19 mouse cellular contexts compared by ENCODE assay signal in the genomic region with DNA sequence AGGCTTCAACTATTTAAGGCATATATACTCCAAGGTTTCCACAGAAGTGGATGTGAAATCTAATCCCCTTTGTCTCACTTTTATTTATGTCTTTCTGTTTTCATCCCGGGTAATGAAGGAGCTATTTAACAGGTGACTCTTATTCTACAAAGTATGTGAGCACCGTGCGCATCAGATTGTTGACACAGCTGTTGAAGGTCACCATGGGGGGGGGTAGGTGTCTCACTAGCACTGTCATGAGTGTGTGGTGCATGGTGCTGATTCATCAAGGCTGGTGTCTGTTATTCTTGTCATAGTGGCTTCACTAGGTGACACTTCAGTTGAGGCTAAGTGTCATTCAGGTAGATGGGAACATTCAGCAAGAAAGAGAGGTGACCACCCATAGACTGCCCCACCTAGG.
"Had no signal": no experiment of that assay in that cellular context is flagged by ENCODE, and none has a peak within 500 bp of the region (broad histone marks: within the 10 kb centered on the region; RNA-seq: fewer than 3 reads in every experiment).

No protein-coding gene starts in this region.

- ATAC-seq: midbrain, embryonic 16.5 days had no signal

- H3K4me1 ChIP-seq: lung, embryonic 15.5 days; midbrain, embryonic 10.5 days; midbrain, embryonic 12.5 days; neural tube, embryonic 13.5 days; neural tube, embryonic 15.5 days had no signal

- H3K27ac ChIP-seq: lung, embryonic 15.5 days; midbrain, embryonic 10.5 days; midbrain, embryonic 12.5 days; neural tube, embryonic 13.5 days; neural tube, embryonic 15.5 days had no signal

- H3K4me2 ChIP-seq: lung, embryonic 15.5 days; midbrain, embryonic 12.5 days; neural tube, embryonic 13.5 days; neural tube, embryonic 15.5 days had no signal

- H3K9ac ChIP-seq: lung, embryonic 15.5 days; midbrain, embryonic 12.5 days; neural tube, embryonic 13.5 days; neural tube, embryonic 15.5 days had no signal

- H3K36me3 ChIP-seq: lung, embryonic 15.5 days; midbrain, embryonic 10.5 days; midbrain, embryonic 12.5 days; neural tube, embryonic 13.5 days; neural tube, embryonic 15.5 days had no signal

- DNase-seq: lung, adult 18-20 months; lung, postnatal 10 days; lung, postnatal 4 days; midbrain, embryonic 14.5 days; retina, postnatal 1 day; right cerebral cortex, adult 18-20 months; right cerebral cortex, postnatal 25 days; right cerebral cortex, postnatal 4 days; spleen, adult 18-20 months; thymus, adult 18-20 months; thymus, postnatal 14 days; thymus, postnatal 36 days had no signal

- H3K27me3 ChIP-seq: lung, embryonic 15.5 days; midbrain, embryonic 12.5 days; neural tube, embryonic 13.5 days; neural tube, embryonic 15.5 days had no signal

- H3K4me3 ChIP-seq: lung, embryonic 15.5 days; midbrain, embryonic 10.5 days; midbrain, embryonic 12.5 days; myocyte; neural tube, embryonic 13.5 days; neural tube, embryonic 15.5 days had no signal

- H3K9me3 ChIP-seq: lung, embryonic 15.5 days; midbrain, embryonic 10.5 days; midbrain, embryonic 12.5 days; neural tube, embryonic 13.5 days; neural tube, embryonic 15.5 days had no signal
